Mouse (Mus musculus) forebrain, embryonic 13.5 days (tissue): ENCODE measurements at regions not wholly inside any gene's neighbourhood (a gene's known extent, or its start where the extent isn't known, plus 50 kb on each side); places are given as distances from the start of the nearest gene placed in this dataset.
A peak's percentile ranks its signal among the peaks of the same experiment; 100 is the strongest.

Experiments
- ATAC-seq: fragments of 200-750 bp; cut with Nextera tagmentation; 2 replicates; pipeline ENCODE4 v1.8.0; 2017
- H3K27ac ChIP-seq: fragments of 300-500 bp; sonication (generic); 2 replicates; pipeline ENCODE4 v1.5.1; 2015; ENCODE audit warnings: inconsistent platforms, mild to moderate bottlenecking, moderate library complexity
- H3K27me3 ChIP-seq: fragments of 300-500 bp; sonication (generic); 2 replicates; pipeline ENCODE4 v1.6.1; 2015; ENCODE audit warnings: mild to moderate bottlenecking, inconsistent platforms
- H3K36me3 ChIP-seq: fragments of 300-500 bp; sonication (generic); 2 replicates; pipeline ENCODE4 v1.6.1; 2015; ENCODE audit warnings: mild to moderate bottlenecking, inconsistent platforms; ENCODE audit not compliant: poor library complexity, severe bottlenecking
- H3K4me1 ChIP-seq: fragments of 300-500 bp; sonication (generic); 2 replicates; pipeline ENCODE4 v1.6.1; 2015; ENCODE audit warnings: inconsistent platforms
- H3K4me2 ChIP-seq: fragments of 300-500 bp; sonication (generic); 2 replicates; pipeline ENCODE4 v1.6.1; 2015; ENCODE audit warnings: inconsistent platforms, mild to moderate bottlenecking, moderate library complexity
- H3K4me3 ChIP-seq: fragments of 300-500 bp; sonication (generic); 2 replicates; pipeline ENCODE4 v1.5.1; 2015; ENCODE audit warnings: mild to moderate bottlenecking, inconsistent platforms
- H3K9ac ChIP-seq: fragments of 300-500 bp; sonication (generic); 2 replicates; pipeline ENCODE4 v1.6.1; 2015; ENCODE audit warnings: mild to moderate bottlenecking, inconsistent platforms
- H3K9me3 ChIP-seq: fragments of 300-500 bp; sonication (generic); replicated peaks from 2 replicates; pipeline ENCODE4 v1.6.1; 2016; ENCODE audit warnings: inconsistent platforms
- WGBS: fragments of 180-500 bp; shearing (Covaris S2); methylation state at CpG from one replicate; pipeline ENCODE4 v1.1.7; 2015; 5-methylcytosine and 5-hydroxymethylcytosine counted together

- H3K4me3 ChIP-seq: no peak overlapping the region
- no peak overlapping the region for H3K9ac ChIP-seq
- H3K9me3 ChIP-seq: no peaks in the 10 kb centered on the region
- no peak overlapping the region for H3K27ac ChIP-seq
- no peaks in the 10 kb centered on the region for H3K27me3 ChIP-seq
- H3K36me3 ChIP-seq: no peaks in the 10 kb centered on the region
- no peak overlapping the region for H3K4me2 ChIP-seq
- no peaks in the 10 kb centered on the region for H3K4me1 ChIP-seq
- ATAC-seq: no peak
- WGBS: 49% methylated on average over 2 of the region's 2 CpGs
Observed at GRCm38 (mm10) chr13:102458711-102459110, 234.6 kb upstream of the Cd180 start.

GRCm38 (mm10) chr13:102463993-102464392, 229.4 kb upstream of the Cd180 start:
- Histone ChIP-seq H3K27me3 (no peaks in the 10 kb centered on the region), H3K4me1 (no peaks in the 10 kb centered on the region), H3K9ac (no peak overlapping the region), H3K27ac (no peak overlapping the region), H3K4me2 (no peak overlapping the region), H3K4me3 (no peak overlapping the region), H3K36me3 (no peaks in the 10 kb centered on the region), H3K9me3 (no peaks in the 10 kb centered on the region)
- 73% methylated on average over 2 of the region's 2 CpGs for WGBS
- no peak for ATAC-seq

GRCm38 (mm10) chr13:102481906-102482305, 211.5 kb upstream of the Cd180 start:
- no peak for ATAC-seq
- WGBS: 89% methylated on average over 3 of the region's 3 CpGs

GRCm38 (mm10) chr13:102482451-102482850, 210.9 kb upstream of the Cd180 start:
- WGBS: 88% methylated on average over 3 of the region's 3 CpGs
- Histone ChIP-seq H3K27me3 (no peaks in the 10 kb centered on the region), H3K4me1 (no peaks in the 10 kb centered on the region), H3K36me3 (no peaks in the 10 kb centered on the region), H3K9ac (no peak overlapping the region), H3K4me2 (no peak overlapping the region), H3K9me3 (no peaks in the 10 kb centered on the region), H3K27ac (no peak overlapping the region), H3K4me3 (no peak overlapping the region)
- no peak for ATAC-seq

More at GRCm38 (mm10) chr13:102481906-102482305, 211.5 kb upstream of the Cd180 start:
- no peaks in the 10 kb centered on the region for H3K36me3 ChIP-seq
- H3K4me3 ChIP-seq: no peak overlapping the region
- no peaks in the 10 kb centered on the region for H3K9me3 ChIP-seq
- no peaks in the 10 kb centered on the region for H3K4me1 ChIP-seq
- H3K27me3 ChIP-seq: no peaks in the 10 kb centered on the region
- no peak overlapping the region for H3K27ac ChIP-seq
- no peak overlapping the region for H3K4me2 ChIP-seq
- H3K9ac ChIP-seq: no peak overlapping the region

GRCm38 (mm10) chr13:102487416-102488097, 205.8 kb upstream of the Cd180 start:
- Histone ChIP-seq H3K4me3 (no peak overlapping the region), H3K4me1 (no peaks in the 10 kb centered on the region), H3K27me3 (no peaks in the 10 kb centered on the region), H3K36me3 (no peaks in the 10 kb centered on the region), H3K9ac (no peak overlapping the region), H3K9me3 (no peaks in the 10 kb centered on the region), H3K4me2 (no peak overlapping the region), H3K27ac (no peak overlapping the region)
- WGBS: 48% methylated on average over 4 of the region's 4 CpGs
- 0 out of 2 replicates have a peak, but pooled peaks have one; percentile 48 for ATAC-seq

GRCm38 (mm10) chr13:102491370-102491769, 202.0 kb upstream of the Cd180 start:
- no peak for ATAC-seq
- no peak overlapping the region for H3K4me2 ChIP-seq
- no peak overlapping the region for H3K27ac ChIP-seq
- no peak overlapping the region for H3K9ac ChIP-seq
- no peaks in the 10 kb centered on the region for H3K36me3 ChIP-seq
- WGBS: 87% methylated on average over 4 of the region's 4 CpGs
- H3K9me3 ChIP-seq: no peaks in the 10 kb centered on the region
- no peak overlapping the region for H3K4me3 ChIP-seq
- H3K4me1 ChIP-seq: no peaks in the 10 kb centered on the region
- no peaks in the 10 kb centered on the region for H3K27me3 ChIP-seq

GRCm38 (mm10) chr13:102504157-102504947, 189.0 kb upstream of the Cd180 start:
- Histone ChIP-seq H3K27ac (peak overlapping the region; percentile 31; the same call in 1 of the 2 replicates), H3K4me2 (no peak overlapping the region), H3K9ac (no peak overlapping the region), H3K4me3 (no peak overlapping the region), H3K4me1 (peaks cover 4% of the 10 kb centered on the region), H3K36me3 (no peaks in the 10 kb centered on the region), H3K9me3 (no peaks in the 10 kb centered on the region), H3K27me3 (no peaks in the 10 kb centered on the region)
- ATAC-seq: peak; percentile 66; the same call in 1 of the 2 replicates
- WGBS: 14% methylated on average over 10 of the region's 10 CpGs

GRCm38 (mm10) chr13:102507226-102507625, 186.1 kb upstream of the Cd180 start:
- Histone ChIP-seq H3K9ac (no peak overlapping the region), H3K4me1 (peaks cover 4% of the 10 kb centered on the region), H3K4me2 (no peak overlapping the region), H3K36me3 (no peaks in the 10 kb centered on the region), H3K4me3 (no peak overlapping the region), H3K27ac (no peak overlapping the region), H3K9me3 (no peaks in the 10 kb centered on the region), H3K27me3 (no peaks in the 10 kb centered on the region)
- WGBS: 80% methylated on average over 1 of the region's 1 CpGs
- no peak for ATAC-seq

- H3K27me3 ChIP-seq: no peaks in the 10 kb centered on the region
- H3K9ac ChIP-seq: no peak overlapping the region
- no peak for ATAC-seq
- H3K27ac ChIP-seq: no peak overlapping the region
- no peaks in the 10 kb centered on the region for H3K9me3 ChIP-seq
- no peak overlapping the region for H3K4me2 ChIP-seq
- H3K4me3 ChIP-seq: no peak overlapping the region
- no peaks in the 10 kb centered on the region for H3K36me3 ChIP-seq
- peaks cover 4% of the 10 kb centered on the region for H3K4me1 ChIP-seq
Observed at GRCm38 (mm10) chr13:102507916-102508315, 185.4 kb upstream of the Cd180 start.

GRCm38 (mm10) chr13:102510733-102511279, 182.6 kb upstream of the Cd180 start:
- no peak overlapping the region for H3K9ac ChIP-seq
- no peaks in the 10 kb centered on the region for H3K27me3 ChIP-seq
- no peaks in the 10 kb centered on the region for H3K36me3 ChIP-seq
- no peak overlapping the region for H3K4me2 ChIP-seq
- no peak for ATAC-seq
- H3K4me3 ChIP-seq: no peak overlapping the region
- WGBS: 76% methylated on average over 1 of the region's 1 CpGs
- H3K9me3 ChIP-seq: no peaks in the 10 kb centered on the region
- no peaks in the 10 kb centered on the region for H3K4me1 ChIP-seq
- H3K27ac ChIP-seq: no peak overlapping the region

GRCm38 (mm10) chr13:102518169-102518882, 175.0 kb upstream of the Cd180 start:
- H3K36me3 ChIP-seq: no peaks in the 10 kb centered on the region
- no peak for ATAC-seq
- WGBS: 84% methylated on average over 5 of the region's 5 CpGs
- H3K9ac ChIP-seq: no peak overlapping the region
- no peaks in the 10 kb centered on the region for H3K27me3 ChIP-seq
- H3K9me3 ChIP-seq: no peaks in the 10 kb centered on the region
- no peak overlapping the region for H3K4me3 ChIP-seq
- H3K4me2 ChIP-seq: no peak overlapping the region
- no peak overlapping the region for H3K27ac ChIP-seq
- no peaks in the 10 kb centered on the region for H3K4me1 ChIP-seq

- no peaks in the 10 kb centered on the region for H3K27me3 ChIP-seq
- WGBS: 42% methylated on average over 1 of the region's 1 CpGs
- ATAC-seq: no peak
- H3K4me2 ChIP-seq: no peak overlapping the region
- no peak overlapping the region for H3K9ac ChIP-seq
- H3K36me3 ChIP-seq: no peaks in the 10 kb centered on the region
- H3K4me3 ChIP-seq: no peak overlapping the region
- no peaks in the 10 kb centered on the region for H3K9me3 ChIP-seq
- H3K27ac ChIP-seq: no peak overlapping the region
- no peaks in the 10 kb centered on the region for H3K4me1 ChIP-seq
Observed at GRCm38 (mm10) chr13:102521427-102521826, 171.9 kb upstream of the Cd180 start.
